Mouse (Mus musculus): ENCODE results near the gene Vmn2r45.
"Not testable (repeated sequence)": the region's sequence is repeated elsewhere in the genome, so short reads cannot be mapped to it uniquely, and the experiment has no call there.

Vmn2r45 gene

GRCm38 (mm10) chr7:8488975-8489374 lies at the start of gene Vmn2r45:
Gene Vmn2r45, minus strand, starts transcription at chr7:8489075.
- DNase-seq (ENCODE audit: low spot score in 2 of 2) = not testable (repeated sequence)

All from frontal cortex, postnatal 10 days (tissue).